Mouse (Mus musculus): ENCODE data around the gene Vmn2r86. TPM values are rescaled to one million over a fixed set of nuclear protein-coding genes. Genes with fewer than 3 reads are reported as not detected.
"Not testable (repeated sequence)": the region's sequence is repeated elsewhere in the genome, so short reads cannot be mapped to it uniquely, and the experiment has no call there.

The Vmn2r86 gene
- not detected in 2 replicates for polyA plus RNA-seq (2015; fragmentation: Nextera tagmentation; extraction: Ambion mirVana)

DNA sequence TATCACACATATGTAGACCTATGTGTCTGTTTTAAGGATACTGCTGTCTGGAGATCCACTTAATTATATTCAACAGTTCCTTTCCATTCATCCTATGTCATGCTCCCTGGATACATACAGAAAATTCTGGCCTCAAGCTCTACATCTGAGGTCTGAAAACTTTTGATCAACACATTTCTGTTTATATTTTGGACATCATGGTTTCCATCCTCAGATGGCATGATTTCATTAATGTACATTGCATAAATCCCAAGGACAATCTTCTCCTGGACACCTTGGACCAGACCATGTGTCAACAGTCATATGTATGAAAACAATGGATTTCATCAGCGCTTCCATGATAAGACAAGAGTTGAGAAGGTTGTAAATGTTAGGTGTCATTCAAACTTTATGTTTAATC lies at the start of gene Vmn2r86:
Gene Vmn2r86, minus strand, starts transcription at position 101 of the 400 bp plus-strand sequence.
- not testable (repeated sequence) for H3K27me3 ChIP-seq (ENCODE audit: insufficient read depth, low read length); H3K9me3 ChIP-seq (ENCODE audit: low read length); DNase-seq; H3K4me1 ChIP-seq (ENCODE audit: insufficient read depth); H3K4me3 ChIP-seq (ENCODE audit: low read depth, low read length); H3K9ac ChIP-seq (replicated peaks); ATAC-seq; H3K36me3 ChIP-seq (replicated peaks; ENCODE audit: insufficient read depth, low read length); H3K27ac ChIP-seq (ENCODE audit: low read depth); H3K4me2 ChIP-seq (ENCODE audit: low read depth, low read length)
- WGBS (ENCODE audit: insufficient replicate concordance): 69% methylated on average over 1 of the region's 1 CpGs

DNA sequence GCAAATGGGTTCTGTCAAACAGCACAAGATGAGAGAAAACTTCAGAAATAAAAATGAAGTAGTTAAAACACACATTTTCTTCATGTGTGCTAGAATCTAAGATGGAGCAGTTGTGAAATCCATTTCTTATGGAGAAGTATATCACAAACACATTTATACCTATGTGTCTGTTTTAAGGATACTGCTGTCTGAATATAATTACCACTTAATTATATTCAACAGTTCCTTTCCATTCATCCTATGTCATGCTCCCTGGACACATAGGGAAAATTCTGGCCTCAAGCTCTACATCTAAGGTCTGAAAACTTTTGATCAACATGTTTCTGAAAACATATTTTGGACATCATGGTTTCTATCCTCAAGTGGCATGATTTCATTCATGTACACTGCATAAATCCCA lies 41.4 kb upstream of the Vmn2r86 start, which contains the start of gene Vmn2r87:
Gene Vmn2r87, minus strand, starts transcription at position 101 of the 400 bp plus-strand sequence.
- no peak for DNase-seq
- Histone ChIP-seq H3K27me3 (ENCODE audit: insufficient read depth, low read length) (no peaks in the 10 kb centered on the region), H3K36me3 (replicated peaks; ENCODE audit: insufficient read depth, low read length) (no peaks in the 10 kb centered on the region), H3K9me3 (ENCODE audit: low read length) (no peaks in the 10 kb centered on the region), H3K4me1 (ENCODE audit: insufficient read depth) (no peaks in the 10 kb centered on the region), H3K4me3 (ENCODE audit: low read depth, low read length) (no peak within 1 kb of the TSS), H3K27ac (ENCODE audit: low read depth) (no peak within 1 kb of the TSS), H3K4me2 (ENCODE audit: low read depth, low read length) (no peak within 1 kb of the TSS), H3K9ac (replicated peaks) (no peak within 1 kb of the TSS)
- no peak for ATAC-seq
- TF ChIP-seq CTCF (IDR thresholded peaks at IDR 0.05; ENCODE audit: low read depth): no peak
- no peak for TF ChIP-seq EP300 (IDR thresholded peaks at IDR 0.05; ENCODE audit: low read depth)

DNA sequence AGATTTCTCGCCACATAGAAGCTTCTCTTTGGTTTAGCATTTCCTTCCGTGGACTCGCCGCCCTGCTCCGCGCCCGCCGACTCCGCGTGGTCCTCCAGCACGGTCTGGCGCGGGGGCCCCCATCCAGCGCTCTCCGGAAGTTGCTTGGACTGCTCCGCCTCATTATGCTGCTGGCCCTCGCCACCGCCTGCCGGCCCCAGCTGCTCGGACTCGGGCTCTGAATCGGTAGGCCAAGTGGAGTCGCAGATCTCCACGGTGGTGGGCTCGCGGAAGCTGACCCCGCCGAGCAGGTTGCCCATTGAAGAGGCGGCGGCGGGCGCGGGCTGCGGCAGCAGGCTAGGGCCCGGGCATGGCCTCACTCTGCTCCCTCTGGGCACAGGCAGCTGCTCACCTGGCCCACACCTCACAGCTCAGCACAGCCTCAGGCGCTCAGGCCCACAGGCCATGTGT lies 14.5 kb upstream of the Vmn2r86 start:
- Histone ChIP-seq H3K4me1 (ENCODE audit: insufficient read depth) (no peaks in the 10 kb centered on the region), H3K36me3 (replicated peaks; ENCODE audit: insufficient read depth, low read length) (no peaks in the 10 kb centered on the region), H3K4me2 (ENCODE audit: low read depth, low read length) (peak overlapping the region; percentile 77), H3K9ac (replicated peaks) (peak overlapping the region; percentile 22; the same call in 1 of the 2 replicates), H3K9me3 (ENCODE audit: low read length) (no peaks in the 10 kb centered on the region), H3K27ac (ENCODE audit: low read depth) (no peak overlapping the region), H3K4me3 (ENCODE audit: low read depth, low read length) (peak overlapping the region; percentile 47), H3K27me3 (ENCODE audit: insufficient read depth, low read length) (no peaks in the 10 kb centered on the region)
- DNase-seq (peak; percentile 24), ATAC-seq (peak; percentile 49; the same call in 1 of the 2 replicates)
- TF ChIP-seq EP300 (IDR thresholded peaks at IDR 0.05; ENCODE audit: low read depth) (no peak), CTCF (IDR thresholded peaks at IDR 0.05; ENCODE audit: low read depth) (no peak)
- WGBS (ENCODE audit: insufficient replicate concordance): 2% methylated on average over 36 of the region's 36 CpGs

DNA sequence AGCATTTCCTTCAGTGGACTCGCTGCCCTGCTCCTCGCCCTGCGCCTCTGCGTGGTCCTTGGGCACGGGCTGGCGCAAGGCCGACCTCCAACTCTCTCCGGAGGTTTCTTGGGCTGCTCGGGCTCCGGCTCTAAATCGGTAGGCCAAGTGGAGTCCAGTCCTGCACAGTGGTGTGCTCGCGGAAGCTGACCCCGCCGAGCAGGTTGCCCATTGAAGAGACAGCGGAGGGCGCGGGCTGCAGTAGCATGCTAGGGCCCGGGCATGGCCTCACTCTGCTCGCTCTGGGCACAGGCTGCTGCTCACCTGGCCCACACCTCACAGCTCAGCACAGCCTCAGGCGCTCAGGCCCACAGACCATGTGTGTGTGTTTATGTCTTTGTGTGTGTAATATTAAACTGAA lies 11.1 kb downstream of the Vmn2r86 start:
- no peak for ATAC-seq
- Histone ChIP-seq H3K4me1 (ENCODE audit: insufficient read depth) (no peaks in the 10 kb centered on the region), H3K9ac (replicated peaks) (no peak overlapping the region), H3K4me3 (ENCODE audit: low read depth, low read length) (no peak overlapping the region), H3K36me3 (replicated peaks; ENCODE audit: insufficient read depth, low read length) (no peaks in the 10 kb centered on the region), H3K27ac (ENCODE audit: low read depth) (no peak overlapping the region), H3K27me3 (ENCODE audit: insufficient read depth, low read length) (no peaks in the 10 kb centered on the region), H3K4me2 (ENCODE audit: low read depth, low read length) (no peak overlapping the region), H3K9me3 (ENCODE audit: low read length) (no peaks in the 10 kb centered on the region)
- 86% methylated on average over 21 of the region's 21 CpGs for WGBS (ENCODE audit: insufficient replicate concordance)
- TF ChIP-seq CTCF (IDR thresholded peaks at IDR 0.05; ENCODE audit: low read depth) (no peak), EP300 (IDR thresholded peaks at IDR 0.05; ENCODE audit: low read depth) (no peak)
- DNase-seq: no peak

DNA sequence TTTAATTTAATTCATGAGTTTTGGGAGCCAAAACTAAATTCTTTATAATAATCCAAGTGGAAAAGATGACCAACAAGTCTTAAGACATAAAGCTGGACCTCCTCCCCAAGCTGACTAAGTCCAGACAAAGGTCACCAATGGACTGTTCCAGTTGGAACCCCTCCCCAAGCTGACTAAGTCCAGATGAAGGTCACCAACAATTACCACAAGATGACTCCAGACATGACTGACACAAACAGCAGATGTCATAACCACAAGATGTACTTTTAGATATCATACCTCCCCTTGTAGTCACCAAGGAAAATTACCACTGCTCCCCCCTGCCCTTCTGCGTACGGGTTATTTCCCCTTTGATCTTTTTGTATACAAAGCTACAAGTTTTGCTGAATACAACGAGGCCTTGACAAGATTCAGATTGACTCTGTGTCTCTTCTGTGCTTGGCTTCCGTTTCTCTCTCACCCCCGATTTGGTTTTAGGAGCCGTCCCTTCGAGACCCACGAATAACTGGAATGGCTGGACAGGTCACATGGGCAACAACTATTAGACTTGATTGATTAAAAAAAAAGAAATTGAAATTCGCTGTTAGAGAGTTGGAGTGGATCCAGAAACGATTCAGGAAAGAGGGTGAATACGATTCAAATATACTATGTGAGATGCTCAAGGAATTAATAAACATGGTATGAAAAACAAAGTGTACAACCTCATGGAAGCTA lies 21.5 kb downstream of the Vmn2r86 start:
- DNase-seq; ATAC-seq; H3K4me2 ChIP-seq (ENCODE audit: low read depth, low read length); H3K9me3 ChIP-seq (ENCODE audit: low read length); H3K27me3 ChIP-seq (ENCODE audit: insufficient read depth, low read length); H3K36me3 ChIP-seq (replicated peaks; ENCODE audit: insufficient read depth, low read length); H3K4me1 ChIP-seq (ENCODE audit: insufficient read depth); H3K27ac ChIP-seq (ENCODE audit: low read depth); H3K4me3 ChIP-seq (ENCODE audit: low read depth, low read length); H3K9ac ChIP-seq (replicated peaks): not testable (repeated sequence)
- WGBS (ENCODE audit: insufficient replicate concordance): 77% methylated on average over 11 of the region's 11 CpGs

DNA sequence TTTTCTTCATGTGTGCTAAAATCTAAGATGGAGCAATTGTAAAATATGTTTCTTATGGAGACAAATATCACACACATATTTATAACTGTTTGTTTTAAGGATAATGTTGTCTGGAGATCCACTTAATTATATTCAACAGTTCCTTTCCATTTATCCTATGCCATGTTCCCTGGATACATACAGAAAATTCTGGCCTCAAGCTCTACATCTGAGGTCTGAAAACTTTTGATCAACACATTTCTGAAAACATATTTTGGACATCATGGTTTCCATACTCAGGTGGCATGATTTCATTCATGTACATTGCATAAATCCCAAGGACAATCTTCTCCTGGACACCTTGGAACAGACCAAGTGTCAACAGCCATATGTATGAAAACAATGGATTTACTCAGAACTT lies 26.2 kb downstream of the Vmn2r86 start, which contains the start of gene Vmn2r85:
Gene Vmn2r85, minus strand, starts transcription at position 101 of the 400 bp plus-strand sequence.
- ATAC-seq: not testable (repeated sequence)

DNA sequence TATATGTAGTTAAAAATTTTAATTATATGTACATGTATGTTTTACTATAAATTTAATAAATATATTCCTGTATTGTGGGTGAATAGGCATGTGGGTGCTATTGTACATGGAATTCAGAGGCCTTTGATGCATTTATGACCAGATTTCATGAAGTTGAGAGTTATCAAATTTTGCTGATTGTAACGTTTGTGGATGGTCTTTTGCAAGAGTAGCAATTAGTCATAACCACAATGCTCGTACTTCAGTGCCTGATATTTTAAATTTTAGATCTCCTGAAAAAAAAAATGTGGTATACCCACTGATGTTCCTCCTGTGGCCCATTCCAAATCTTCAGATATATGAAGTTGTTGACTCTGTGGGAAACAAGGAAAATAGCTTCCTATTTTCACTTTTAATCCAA lies 33.5 kb downstream of the Vmn2r86 start:
- WGBS (ENCODE audit: insufficient replicate concordance): 54% methylated on average over 2 of the region's 2 CpGs
- not testable (repeated sequence) for ATAC-seq; H3K4me2 ChIP-seq (ENCODE audit: low read depth, low read length); H3K4me3 ChIP-seq (ENCODE audit: low read depth, low read length); H3K36me3 ChIP-seq (replicated peaks; ENCODE audit: insufficient read depth, low read length); H3K27ac ChIP-seq (ENCODE audit: low read depth); H3K9me3 ChIP-seq (ENCODE audit: low read length); H3K4me1 ChIP-seq (ENCODE audit: insufficient read depth); DNase-seq; H3K9ac ChIP-seq (replicated peaks); H3K27me3 ChIP-seq (ENCODE audit: insufficient read depth, low read length)

More for the DNA sequence above, 26.2 kb downstream of the Vmn2r86 start, which contains the start of gene Vmn2r85:
- not testable (repeated sequence) for H3K9ac ChIP-seq (replicated peaks); H3K4me1 ChIP-seq (ENCODE audit: insufficient read depth); H3K4me2 ChIP-seq (ENCODE audit: low read depth, low read length); DNase-seq; H3K4me3 ChIP-seq (ENCODE audit: low read depth, low read length); H3K27ac ChIP-seq (ENCODE audit: low read depth); H3K9me3 ChIP-seq (ENCODE audit: low read length); H3K36me3 ChIP-seq (replicated peaks; ENCODE audit: insufficient read depth, low read length); H3K27me3 ChIP-seq (ENCODE audit: insufficient read depth, low read length)
